Mouse (Mus musculus): Measurements from ENCODE around the gene Tmem163. TPM values are rescaled to one million over a fixed set of nuclear protein-coding genes. Genes with fewer than 3 reads are reported as not detected.
A peak's percentile ranks its signal among the peaks of the same experiment; 100 is the strongest.

The Tmem163 gene
- polyA plus RNA-seq, 1 experiment = not detected

DNA sequence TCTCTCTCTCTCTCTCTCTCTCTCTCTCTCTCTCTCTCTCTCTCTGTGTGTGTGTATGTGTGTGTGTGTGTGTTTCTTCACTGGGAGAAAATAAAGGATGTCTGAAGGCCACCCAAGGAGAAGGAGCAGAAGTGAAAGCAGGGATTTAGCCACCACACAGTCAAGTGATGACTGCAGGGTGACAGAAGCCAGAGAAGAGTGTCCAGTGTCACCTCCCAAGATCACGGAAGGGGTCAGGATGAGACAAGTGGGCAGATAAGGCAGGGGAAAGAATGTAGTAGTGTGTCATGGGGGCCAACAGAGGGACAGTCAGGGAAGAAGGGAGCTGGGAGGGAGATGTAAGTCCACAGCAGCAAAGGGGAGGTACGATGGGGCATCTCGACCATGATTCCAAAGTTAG lies 69.0 kb downstream of the Tmem163 start:
- Histone ChIP-seq H3K36me3 (ENCODE audit: control insufficient read depth, insufficient read depth) (no peaks in the 10 kb centered on the region), H3K27me3 (ENCODE audit: control insufficient read depth, insufficient read depth, insufficient read length) (no peaks in the 10 kb centered on the region), H3K79me2 (ENCODE audit: control insufficient read depth, insufficient read depth) (no peaks in the 10 kb centered on the region), H3K4me3 (no peak overlapping the region), H3ac (ENCODE audit: control insufficient read depth, insufficient read length) (no peak overlapping the region), H3K4me2 (ENCODE audit: low read depth) (no peak overlapping the region)
- TF ChIP-seq TCF12 (IDR thresholded peaks at IDR 0.05; ENCODE audit: insufficient read depth, poor library complexity, severe bottlenecking) (no peak), SRF (IDR thresholded peaks at IDR 0.05; ENCODE audit: control insufficient read depth, insufficient read length, low read depth) (no peak), USF1 (IDR thresholded peaks at IDR 0.05; ENCODE audit: low read depth) (no peak), TCF3 (IDR thresholded peaks at IDR 0.05; ENCODE audit: insufficient read length, low read depth) (no peak), MAX (IDR thresholded peaks at IDR 0.05; ENCODE audit: low read depth) (no peak), REST (IDR thresholded peaks at IDR 0.05; ENCODE audit: insufficient read depth, insufficient read length) (no peak), MYOG (IDR thresholded peaks at IDR 0.05; ENCODE audit: control insufficient read depth in 1 of 3, insufficient read depth in 1 of 3, insufficient read length in 2 of 3, low read depth in 2 of 3) (no peak), MYOD1 (IDR thresholded peaks at IDR 0.05; ENCODE audit: control insufficient read depth in 1 of 3, insufficient read length in 2 of 3, low read depth in 2 of 3) (no peak), CEBPB (IDR thresholded peaks at IDR 0.05; ENCODE audit: insufficient read depth, poor library complexity, severe bottlenecking) (no peak), E2F4 (IDR thresholded peaks at IDR 0.05; ENCODE audit: insufficient read depth) (no peak), POLR2AphosphoS2 (IDR thresholded peaks at IDR 0.05; ENCODE audit: insufficient read length, low read depth) (no peak), POLR2A (IDR thresholded peaks at IDR 0.05; ENCODE audit: insufficient read length, low read depth) (no peak)

DNA sequence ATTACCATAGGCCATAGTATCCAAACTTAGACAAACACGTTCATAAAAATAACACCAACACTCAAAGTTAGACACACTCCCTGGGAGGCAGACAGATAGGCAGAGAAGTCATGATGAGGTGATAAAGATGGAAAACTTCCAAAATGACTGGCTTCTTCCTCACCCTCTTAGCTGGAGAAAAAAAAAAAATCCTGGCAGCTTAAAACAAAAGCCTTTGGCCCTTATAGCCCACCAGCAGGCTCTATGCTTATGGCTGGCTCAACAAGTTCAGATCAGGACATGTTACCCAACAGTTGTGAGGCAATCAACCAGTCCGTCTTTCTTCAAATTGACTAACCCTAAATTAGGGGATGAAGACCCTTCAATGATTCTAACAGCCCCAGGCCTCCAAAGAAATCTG lies 69.5 kb downstream of the Tmem163 start:
- TF ChIP-seq MYOG (IDR thresholded peaks at IDR 0.05; ENCODE audit: control insufficient read depth in 1 of 3, insufficient read depth in 1 of 3, insufficient read length in 2 of 3, low read depth in 2 of 3) = no peak
- TF ChIP-seq TCF3 (IDR thresholded peaks at IDR 0.05; ENCODE audit: insufficient read length, low read depth) = no peak
- no peak for TF ChIP-seq POLR2AphosphoS2 (IDR thresholded peaks at IDR 0.05; ENCODE audit: insufficient read length, low read depth)
- TF ChIP-seq POLR2A (IDR thresholded peaks at IDR 0.05; ENCODE audit: insufficient read length, low read depth) = no peak
- TF ChIP-seq REST (IDR thresholded peaks at IDR 0.05; ENCODE audit: insufficient read depth, insufficient read length) = no peak
- no peak for TF ChIP-seq CEBPB (IDR thresholded peaks at IDR 0.05; ENCODE audit: insufficient read depth, poor library complexity, severe bottlenecking)
- no peak overlapping the region for H3K4me3 ChIP-seq
- H3K27me3 ChIP-seq (ENCODE audit: control insufficient read depth, insufficient read depth, insufficient read length) = no peaks in the 10 kb centered on the region
- no peaks in the 10 kb centered on the region for H3K36me3 ChIP-seq (ENCODE audit: control insufficient read depth, insufficient read depth)
- H3K4me2 ChIP-seq (ENCODE audit: low read depth) = no peak overlapping the region
- no peak overlapping the region for H3ac ChIP-seq (ENCODE audit: control insufficient read depth, insufficient read length)
- no peaks in the 10 kb centered on the region for H3K79me2 ChIP-seq (ENCODE audit: control insufficient read depth, insufficient read depth)

GRCm38 (mm10) chr1:127608326-127608725 lies 71.0 kb downstream of the Tmem163 start:
- Histone ChIP-seq H3K4me3 (no peak overlapping the region), H3K36me3 (ENCODE audit: control insufficient read depth, insufficient read depth) (no peaks in the 10 kb centered on the region), H3K27me3 (ENCODE audit: control insufficient read depth, insufficient read depth, insufficient read length) (no peaks in the 10 kb centered on the region), H3K79me2 (ENCODE audit: control insufficient read depth, insufficient read depth) (no peaks in the 10 kb centered on the region), H3ac (ENCODE audit: control insufficient read depth, insufficient read length) (no peak overlapping the region), H3K4me2 (ENCODE audit: low read depth) (no peak overlapping the region)
- TF ChIP-seq MYOG (IDR thresholded peaks at IDR 0.05; ENCODE audit: control insufficient read depth in 1 of 3, insufficient read depth in 1 of 3, insufficient read length in 2 of 3, low read depth in 2 of 3) = no peak
- TF ChIP-seq CEBPB (IDR thresholded peaks at IDR 0.05; ENCODE audit: insufficient read depth, poor library complexity, severe bottlenecking) = 0 out of 2 replicates have a peak, but pooled peaks have one; percentile 13
- TF ChIP-seq TCF3 (IDR thresholded peaks at IDR 0.05; ENCODE audit: insufficient read length, low read depth) = no peak

DNA sequence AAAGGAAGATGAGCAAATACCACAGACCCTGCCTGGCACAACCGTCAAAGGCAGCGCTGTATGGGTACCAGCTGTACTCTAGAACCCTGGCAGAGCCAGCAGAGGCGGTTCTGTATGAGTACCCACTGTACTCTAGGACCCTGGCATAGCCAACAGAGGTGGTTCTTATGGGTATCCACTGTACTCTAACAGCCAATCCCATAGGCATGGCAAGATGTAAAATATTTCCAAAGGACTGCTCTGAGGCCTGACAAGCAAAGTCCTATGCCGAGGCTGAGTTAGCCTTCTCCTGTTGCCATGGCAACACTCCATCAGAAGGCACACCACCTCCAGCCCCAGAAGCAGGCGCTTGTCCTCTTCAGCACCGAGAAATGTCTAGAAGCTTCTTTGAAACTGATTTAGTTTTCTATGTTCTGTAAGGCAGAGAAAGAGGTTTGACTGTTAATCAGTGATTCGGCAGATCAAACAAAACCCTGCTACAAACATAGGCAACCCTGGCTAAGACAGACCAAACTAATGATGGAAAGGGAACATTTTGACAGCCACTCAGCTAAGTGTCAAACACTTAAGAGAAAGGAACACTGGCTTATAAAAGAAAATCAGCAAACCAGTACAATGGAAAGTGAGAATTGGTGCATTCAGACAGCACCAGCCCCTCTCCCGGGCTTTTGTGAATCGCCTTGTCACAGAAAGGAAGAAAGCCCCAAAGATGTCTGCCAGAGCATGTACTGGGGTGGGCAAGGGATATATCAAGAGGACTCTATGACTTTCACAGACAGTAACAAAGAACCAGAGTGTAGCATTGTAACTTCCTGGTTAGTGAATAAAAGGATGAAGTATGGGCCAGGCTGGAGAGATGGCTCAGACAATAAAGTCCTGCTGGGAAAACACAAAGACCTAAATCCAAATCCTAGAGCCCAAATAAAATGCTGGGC lies 75.4 kb downstream of the Tmem163 start:
- H3K36me3 ChIP-seq (ENCODE audit: control insufficient read depth, insufficient read depth) = no peaks in the 10 kb centered on the region
- no peaks in the 10 kb centered on the region for H3K79me2 ChIP-seq (ENCODE audit: control insufficient read depth, insufficient read depth)
- TF ChIP-seq POLR2AphosphoS2 (IDR thresholded peaks at IDR 0.05; ENCODE audit: insufficient read length, low read depth) = no peak
- TF ChIP-seq SRF (IDR thresholded peaks at IDR 0.05; ENCODE audit: control insufficient read depth, insufficient read length, low read depth) = no peak
- TF ChIP-seq POLR2A (IDR thresholded peaks at IDR 0.05; ENCODE audit: insufficient read length, low read depth) = no peak
- no peak for TF ChIP-seq USF1 (IDR thresholded peaks at IDR 0.05; ENCODE audit: low read depth)
- TF ChIP-seq E2F4 (IDR thresholded peaks at IDR 0.05; ENCODE audit: insufficient read depth) = no peak
- TF ChIP-seq CEBPB (IDR thresholded peaks at IDR 0.05; ENCODE audit: insufficient read depth, poor library complexity, severe bottlenecking) = no peak
- no peak for TF ChIP-seq MAX (IDR thresholded peaks at IDR 0.05; ENCODE audit: low read depth)
- TF ChIP-seq MYOD1 (IDR thresholded peaks at IDR 0.05; ENCODE audit: control insufficient read depth in 1 of 3, insufficient read length in 2 of 3, low read depth in 2 of 3) = no peak
- no peak for TF ChIP-seq MYOG (IDR thresholded peaks at IDR 0.05; ENCODE audit: control insufficient read depth in 1 of 3, insufficient read depth in 1 of 3, insufficient read length in 2 of 3, low read depth in 2 of 3)
- no peak for TF ChIP-seq TCF12 (IDR thresholded peaks at IDR 0.05; ENCODE audit: insufficient read depth, poor library complexity, severe bottlenecking)
- TF ChIP-seq REST (IDR thresholded peaks at IDR 0.05; ENCODE audit: insufficient read depth, insufficient read length) = no peak
- H3K4me2 ChIP-seq (ENCODE audit: low read depth) = no peak overlapping the region
- no peaks in the 10 kb centered on the region for H3K27me3 ChIP-seq (ENCODE audit: control insufficient read depth, insufficient read depth, insufficient read length)
- H3ac ChIP-seq (ENCODE audit: control insufficient read depth, insufficient read length) = no peak overlapping the region
- H3K4me3 ChIP-seq = no peak overlapping the region

GRCm38 (mm10) chr1:127596143-127596542 lies 83.2 kb downstream of the Tmem163 start:
- no peaks in the 10 kb centered on the region for H3K27me3 ChIP-seq (ENCODE audit: control insufficient read depth, insufficient read depth, insufficient read length)
- no peak overlapping the region for H3K4me2 ChIP-seq (ENCODE audit: low read depth)
- no peak for TF ChIP-seq REST (IDR thresholded peaks at IDR 0.05; ENCODE audit: insufficient read depth, insufficient read length)
- TF ChIP-seq TCF12 (IDR thresholded peaks at IDR 0.05; ENCODE audit: insufficient read depth, poor library complexity, severe bottlenecking) = no peak
- TF ChIP-seq MYOG (IDR thresholded peaks at IDR 0.05; ENCODE audit: control insufficient read depth in 1 of 3, insufficient read depth in 1 of 3, insufficient read length in 2 of 3, low read depth in 2 of 3) = no peak
- no peak for TF ChIP-seq TCF3 (IDR thresholded peaks at IDR 0.05; ENCODE audit: insufficient read length, low read depth)
- no peak for TF ChIP-seq MYOD1 (IDR thresholded peaks at IDR 0.05; ENCODE audit: control insufficient read depth in 1 of 3, insufficient read length in 2 of 3, low read depth in 2 of 3)
- no peak for TF ChIP-seq SRF (IDR thresholded peaks at IDR 0.05; ENCODE audit: control insufficient read depth, insufficient read length, low read depth)
- no peak for TF ChIP-seq POLR2A (IDR thresholded peaks at IDR 0.05; ENCODE audit: insufficient read length, low read depth)
- TF ChIP-seq MAX (IDR thresholded peaks at IDR 0.05; ENCODE audit: low read depth) = no peak
- TF ChIP-seq E2F4 (IDR thresholded peaks at IDR 0.05; ENCODE audit: insufficient read depth) = no peak
- no peak for TF ChIP-seq CEBPB (IDR thresholded peaks at IDR 0.05; ENCODE audit: insufficient read depth, poor library complexity, severe bottlenecking)
- TF ChIP-seq USF1 (IDR thresholded peaks at IDR 0.05; ENCODE audit: low read depth) = no peak
- no peak for TF ChIP-seq POLR2AphosphoS2 (IDR thresholded peaks at IDR 0.05; ENCODE audit: insufficient read length, low read depth)
- H3K4me3 ChIP-seq = no peak overlapping the region
- no peak overlapping the region for H3ac ChIP-seq (ENCODE audit: control insufficient read depth, insufficient read length)
- no peaks in the 10 kb centered on the region for H3K36me3 ChIP-seq (ENCODE audit: control insufficient read depth, insufficient read depth)
- no peaks in the 10 kb centered on the region for H3K79me2 ChIP-seq (ENCODE audit: control insufficient read depth, insufficient read depth)
